Mouse (Mus musculus) midbrain, embryonic 11.5 days (tissue): ENCODE results near the gene Rrp15. TPM values are rescaled to one million over a fixed set of nuclear protein-coding genes. Genes with fewer than 3 reads are reported as not detected.
A peak's percentile ranks its signal among the peaks of the same experiment; 100 is the strongest.

Experiments used
- ATAC-seq: fragments of 200-750 bp; cut with Nextera tagmentation; 2 replicates; pipeline ENCODE4 v1.8.0; 2017; ENCODE audit warnings: moderate TSS enrichment, moderate library complexity; ENCODE audit not compliant: low FRiP score
- DNase-seq: peaks from one replicate; pipeline ENCODE4 v3.0.0; 2015; ENCODE audit warnings: low spot score; ENCODE audit errors: missing footprints
- H3K27ac ChIP-seq: fragments of 300-500 bp; sonication (generic); 2 replicates; pipeline ENCODE4 v1.5.1; 2014; ENCODE audit warnings: low read depth, low read length
- H3K27me3 ChIP-seq: fragments of 300-500 bp; sonication (generic); 2 replicates; pipeline ENCODE4 v1.6.1; 2014; ENCODE audit warnings: mild to moderate bottlenecking, low read length, moderate library complexity, mixed read lengths; ENCODE audit not compliant: control insufficient read depth, insufficient read depth
- H3K36me3 ChIP-seq: fragments of 300-500 bp; sonication (generic); 2 replicates; pipeline ENCODE4 v1.6.1; 2014; ENCODE audit warnings: mild to moderate bottlenecking, low read length, moderate library complexity, mixed read lengths; ENCODE audit not compliant: control insufficient read depth, insufficient read depth
- H3K4me1 ChIP-seq: fragments of 300-500 bp; sonication (generic); 2 replicates; pipeline ENCODE4 v1.6.1; 2014; ENCODE audit warnings: low read length; ENCODE audit not compliant: control insufficient read depth, insufficient read depth
- H3K4me2 ChIP-seq: fragments of 300-500 bp; sonication (generic); 2 replicates; pipeline ENCODE4 v1.6.1; 2014; ENCODE audit warnings: mild to moderate bottlenecking, moderate library complexity
- H3K4me3 ChIP-seq: fragments of 300-500 bp; sonication (generic); 2 replicates; pipeline ENCODE4 v1.5.1; 2014; ENCODE audit warnings: low read depth, low read length
- H3K9ac ChIP-seq: fragments of 300-500 bp; sonication (generic); 2 replicates; pipeline ENCODE4 v1.6.1; 2014; ENCODE audit warnings: low read length
- H3K9me3 ChIP-seq: fragments of 300-500 bp; sonication (generic); 2 replicates; pipeline ENCODE4 v1.6.1; 2016; ENCODE audit warnings: low read length; ENCODE audit not compliant: control insufficient read depth
- WGBS: fragments of 180-500 bp; shearing (Covaris S2); extraction: QIAGEN DNeasy Blood & Tissue Kit; methylation state at CpG from one replicate; pipeline ENCODE4 v1.1.7; 2014; 5-methylcytosine and 5-hydroxymethylcytosine counted together
- polyA plus RNA-seq: library from polyadenylated mRNA; unstranded; fragments of >200 nt; fragmentation: Nextera tagmentation; extraction: Ambion mirVana; gene quantifications from 2 replicates; pipeline ENCODE4 v1.2.1, GENCODE M21; 2014

Rrp15 gene
- polyA plus RNA-seq, 1 experiment from 2014 or later: 65.7 TPM

DNA sequence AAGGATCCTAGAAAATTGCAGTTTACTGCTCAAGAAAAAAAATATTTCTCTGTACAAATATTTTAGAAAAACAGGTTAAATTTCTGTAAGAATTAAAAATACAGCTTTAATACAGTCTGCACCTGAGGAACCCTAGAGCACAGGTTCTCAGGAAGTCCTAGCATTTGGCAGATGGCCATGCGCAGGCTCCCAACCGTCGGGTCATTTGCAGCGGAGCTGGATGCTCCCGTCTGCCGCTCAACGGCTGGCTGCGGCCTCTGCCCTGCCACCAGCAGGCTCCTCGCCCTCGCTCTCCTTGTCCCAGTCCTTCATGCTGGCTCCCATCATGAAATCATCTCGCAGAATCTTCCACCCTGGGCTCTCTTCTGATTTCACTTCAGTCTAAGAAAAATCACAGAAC, 28.0 kb downstream of the Rrp15 start:
- DNase-seq: peak; percentile 28
- ATAC-seq: no peak
- Histone ChIP-seq H3K4me1 (no peaks in the 10 kb centered on the region), H3K9me3 (no peaks in the 10 kb centered on the region), H3K36me3 (no peaks in the 10 kb centered on the region; the same call in 1 of the 2 replicates), H3K4me3 (no peak overlapping the region), H3K4me2 (no peak overlapping the region), H3K9ac (no peak overlapping the region), H3K27me3 (no peaks in the 10 kb centered on the region), H3K27ac (no peak overlapping the region)
- WGBS: 95% methylated on average over 11 of the region's 11 CpGs

DNA sequence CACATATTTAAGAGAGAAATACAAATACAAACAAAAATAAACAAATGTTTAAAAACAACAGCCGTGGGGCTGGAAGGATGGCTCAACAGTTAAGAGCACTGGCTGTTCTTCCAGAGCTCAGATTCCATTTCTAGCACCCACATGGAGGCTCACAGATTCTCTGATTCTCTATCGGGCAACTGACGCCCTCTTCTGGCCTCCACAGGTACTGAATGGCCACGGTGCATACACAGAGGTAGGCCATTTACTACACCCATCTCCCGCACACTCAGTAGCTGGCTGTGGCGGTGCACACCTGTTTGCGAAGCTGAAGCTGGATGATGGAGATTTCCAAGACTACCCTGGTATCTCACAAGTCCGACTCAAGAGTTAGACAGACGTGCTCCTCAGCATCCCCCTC, 29.4 kb downstream of the Rrp15 start:
- H3K4me2 ChIP-seq: no peak overlapping the region

DNA sequence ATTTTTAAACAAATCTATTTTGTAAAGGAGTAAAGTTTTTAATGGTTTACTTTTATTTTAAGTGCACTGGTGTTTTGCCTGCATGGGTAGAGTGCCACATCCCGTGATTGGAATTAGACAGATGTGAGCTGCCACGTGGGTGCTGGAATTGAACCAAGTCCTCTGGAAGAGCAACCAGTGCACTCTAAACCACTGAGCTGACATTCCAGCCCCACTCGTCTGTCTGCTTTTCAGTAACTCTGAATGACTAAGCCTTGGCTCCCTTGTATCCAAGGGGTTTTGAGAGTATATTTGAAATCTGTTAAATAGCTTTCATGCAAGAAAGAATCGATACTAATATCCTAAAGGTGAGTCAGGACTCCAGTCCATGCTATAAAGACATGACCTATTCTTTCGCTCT, 30.3 kb downstream of the Rrp15 start:
- Histone ChIP-seq H3K27me3 (no peaks in the 10 kb centered on the region), H3K36me3 (no peaks in the 10 kb centered on the region; the same call in 1 of the 2 replicates), H3K4me3 (no peak overlapping the region), H3K9me3 (no peaks in the 10 kb centered on the region), H3K27ac (no peak overlapping the region), H3K4me1 (no peaks in the 10 kb centered on the region), H3K9ac (no peak overlapping the region), H3K4me2 (no peak overlapping the region)
- no peak for ATAC-seq
- WGBS: 91% methylated on average over 5 of the region's 5 CpGs
- peak; percentile 57 for DNase-seq

More for the DNA sequence above, 29.4 kb downstream of the Rrp15 start:
- H3K27me3 ChIP-seq: no peaks in the 10 kb centered on the region
- H3K9me3 ChIP-seq: no peaks in the 10 kb centered on the region
- no peak overlapping the region for H3K4me3 ChIP-seq
- no peak overlapping the region for H3K9ac ChIP-seq
- WGBS: 90% methylated on average over 9 of the region's 9 CpGs
- H3K4me1 ChIP-seq: no peaks in the 10 kb centered on the region
- no peak overlapping the region for H3K27ac ChIP-seq
- H3K36me3 ChIP-seq: no peaks in the 10 kb centered on the region; the same call in 1 of the 2 replicates
- ATAC-seq (no peak), DNase-seq (peak; percentile 87)

DNA sequence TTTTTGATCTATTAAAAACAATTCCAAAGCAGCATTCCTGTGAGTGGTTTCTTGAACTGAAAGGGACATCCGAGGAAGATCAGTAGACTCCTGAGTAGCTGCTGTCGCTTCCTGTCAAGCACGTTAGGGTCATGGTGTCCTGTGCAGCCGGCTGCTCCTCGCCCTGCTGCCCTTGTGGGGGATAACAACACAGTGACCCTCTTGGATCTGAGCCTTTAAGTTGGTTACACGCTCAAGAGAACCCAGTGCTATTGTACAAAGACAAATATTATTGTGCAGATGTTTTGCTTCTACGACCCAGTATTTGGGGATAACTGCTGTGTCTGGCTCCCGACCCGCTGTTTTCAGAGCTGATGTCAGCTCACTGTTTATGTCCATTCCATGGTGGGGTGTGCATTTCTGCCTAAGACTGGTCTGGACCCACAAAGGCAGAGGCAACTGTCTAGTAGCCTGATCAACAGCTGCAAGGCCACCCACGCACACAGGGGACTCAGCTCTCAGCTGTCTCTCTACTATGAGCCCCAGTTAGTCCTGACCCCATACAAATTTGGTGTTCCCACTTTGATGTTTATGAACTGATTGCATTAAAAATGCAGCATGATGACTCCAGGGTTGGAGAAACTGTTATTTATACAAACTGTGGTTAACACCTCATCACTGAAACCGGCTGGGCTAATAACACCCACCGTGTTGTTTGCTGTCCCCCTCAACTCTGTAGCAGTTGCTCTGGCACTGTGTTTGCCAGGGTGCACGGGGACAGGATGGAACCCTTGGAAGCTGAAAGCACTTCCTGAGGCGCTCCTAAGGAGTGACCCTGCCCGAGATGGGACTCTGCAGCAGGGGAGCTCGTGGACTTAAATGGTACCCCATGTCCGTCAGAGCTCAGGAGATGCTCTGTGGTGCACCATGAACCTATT, 33.9 kb downstream of the Rrp15 start:
- H3K9ac ChIP-seq: no peak overlapping the region
- peak; percentile 78 for DNase-seq
- H3K4me1 ChIP-seq: no peaks in the 10 kb centered on the region
- no peak overlapping the region for H3K27ac ChIP-seq
- H3K4me2 ChIP-seq: no peak overlapping the region
- H3K9me3 ChIP-seq: no peaks in the 10 kb centered on the region
- 77% methylated on average over 17 of the region's 17 CpGs for WGBS
- no peaks in the 10 kb centered on the region for H3K27me3 ChIP-seq
- H3K4me3 ChIP-seq: no peak overlapping the region
- ATAC-seq: no peak
- no peaks in the 10 kb centered on the region; the same call in 1 of the 2 replicates for H3K36me3 ChIP-seq

DNA sequence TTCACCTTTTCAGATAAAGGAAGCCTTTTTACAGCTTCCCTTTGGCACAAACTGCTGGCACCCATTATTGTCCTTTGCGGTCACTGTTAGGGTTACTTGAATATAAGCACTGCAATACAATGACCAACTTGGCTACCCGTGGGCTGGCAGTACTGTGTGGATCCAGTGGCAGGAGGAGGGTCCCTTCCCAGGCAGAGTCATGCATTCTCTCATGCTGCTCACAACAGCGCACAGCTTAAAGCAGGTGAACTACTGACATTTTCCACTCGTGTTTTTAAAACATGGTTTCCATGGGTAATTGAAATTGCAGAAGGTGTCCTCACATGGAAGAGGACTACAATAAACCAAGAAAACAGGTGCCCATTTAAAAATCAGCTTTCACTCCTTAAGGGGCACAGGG, 34.9 kb downstream of the Rrp15 start:
- H3K27me3 ChIP-seq: no peaks in the 10 kb centered on the region
- H3K4me2 ChIP-seq: no peak overlapping the region
- no peaks in the 10 kb centered on the region for H3K36me3 ChIP-seq
- ATAC-seq (no peak), DNase-seq (peak; percentile 64)
- H3K4me1 ChIP-seq: no peaks in the 10 kb centered on the region
- WGBS: 86% methylated on average over 4 of the region's 4 CpGs
- H3K9ac ChIP-seq: no peak overlapping the region
- no peaks in the 10 kb centered on the region for H3K9me3 ChIP-seq
- no peak overlapping the region for H3K27ac ChIP-seq
- H3K4me3 ChIP-seq: no peak overlapping the region

DNA sequence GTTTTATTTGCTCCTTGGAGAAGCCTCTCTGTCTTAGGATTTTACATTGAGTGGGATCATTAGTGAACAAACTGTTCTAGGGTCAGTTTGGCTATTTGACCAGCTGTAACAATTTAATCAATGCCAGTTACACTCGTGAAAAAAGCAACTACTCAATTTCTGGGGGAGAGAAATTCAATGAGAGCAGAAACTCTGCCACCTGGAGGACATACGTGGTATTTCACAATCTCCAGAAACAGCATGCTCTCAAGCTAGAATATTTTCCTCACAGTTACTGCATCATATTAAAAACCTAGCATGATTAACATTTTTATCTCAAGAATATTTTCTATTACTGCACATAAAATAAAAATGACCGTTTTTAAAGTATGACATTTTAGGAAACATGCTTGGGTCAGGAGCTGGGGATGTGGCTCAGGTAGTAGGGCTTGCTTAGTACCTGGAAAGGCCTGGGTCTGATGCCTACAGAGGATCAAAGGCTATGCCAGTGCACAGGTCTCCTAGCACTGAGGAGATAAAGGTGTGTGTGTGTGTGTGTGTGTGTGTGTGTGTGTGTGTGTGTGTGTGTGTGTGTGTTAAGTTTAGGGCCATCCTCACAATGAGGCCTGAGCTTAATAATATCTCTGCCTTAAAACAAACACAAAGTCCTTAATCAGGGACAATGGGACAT, 36.2 kb downstream of the Rrp15 start:
- no peak overlapping the region for H3K27ac ChIP-seq
- no peak overlapping the region for H3K4me2 ChIP-seq
- H3K9me3 ChIP-seq: no peaks in the 10 kb centered on the region
- no peak overlapping the region for H3K9ac ChIP-seq
- H3K4me3 ChIP-seq: no peak overlapping the region
- H3K36me3 ChIP-seq: no peaks in the 10 kb centered on the region
- H3K4me1 ChIP-seq: no peaks in the 10 kb centered on the region
- H3K27me3 ChIP-seq: no peaks in the 10 kb centered on the region
- ATAC-seq: peak; percentile 55; the same call in 1 of the 2 replicates
- 8% methylated on average over 3 of the region's 3 CpGs for WGBS
- DNase-seq: peak; percentile 95

DNA sequence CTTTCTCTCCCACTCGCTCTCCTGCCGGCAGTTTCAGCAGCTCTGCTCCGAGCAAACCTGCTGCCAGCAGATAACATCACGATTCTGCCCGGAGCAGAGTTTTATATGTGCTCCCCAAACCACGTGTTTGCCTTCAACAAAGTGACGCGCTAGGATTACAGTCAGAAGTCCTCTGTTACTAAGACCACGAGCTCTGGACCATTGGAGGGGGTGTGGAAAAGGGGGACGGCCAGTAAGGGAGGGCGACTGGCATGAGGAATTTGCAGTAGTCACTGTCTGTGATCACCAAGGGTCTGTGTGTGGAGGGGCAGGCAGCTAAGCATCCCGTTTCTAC, 43.3 kb downstream of the Rrp15 start, which contains the start of gene Tgfb2:
Gene Tgfb2, minus strand, starts transcription at position 75 of the 334 bp plus-strand sequence.
- DNase-seq: peak; percentile 92
- no peaks in the 10 kb centered on the region for H3K36me3 ChIP-seq
- H3K9ac ChIP-seq: peak within 1 kb of the TSS; percentile 75
- peaks cover 6% of the 10 kb centered on the region; the same call in 1 of the 2 replicates for H3K27me3 ChIP-seq
- H3K4me2 ChIP-seq: peak within 1 kb of the TSS; percentile 88
- H3K27ac ChIP-seq: no peak within 1 kb of the TSS
- no peaks in the 10 kb centered on the region for H3K9me3 ChIP-seq
- peak within 1 kb of the TSS; percentile 57 for H3K4me3 ChIP-seq
- peak; percentile 55 for ATAC-seq
- WGBS: 4% methylated on average over 12 of the region's 12 CpGs
- H3K4me1 ChIP-seq: peaks cover 6% of the 10 kb centered on the region

DNA sequence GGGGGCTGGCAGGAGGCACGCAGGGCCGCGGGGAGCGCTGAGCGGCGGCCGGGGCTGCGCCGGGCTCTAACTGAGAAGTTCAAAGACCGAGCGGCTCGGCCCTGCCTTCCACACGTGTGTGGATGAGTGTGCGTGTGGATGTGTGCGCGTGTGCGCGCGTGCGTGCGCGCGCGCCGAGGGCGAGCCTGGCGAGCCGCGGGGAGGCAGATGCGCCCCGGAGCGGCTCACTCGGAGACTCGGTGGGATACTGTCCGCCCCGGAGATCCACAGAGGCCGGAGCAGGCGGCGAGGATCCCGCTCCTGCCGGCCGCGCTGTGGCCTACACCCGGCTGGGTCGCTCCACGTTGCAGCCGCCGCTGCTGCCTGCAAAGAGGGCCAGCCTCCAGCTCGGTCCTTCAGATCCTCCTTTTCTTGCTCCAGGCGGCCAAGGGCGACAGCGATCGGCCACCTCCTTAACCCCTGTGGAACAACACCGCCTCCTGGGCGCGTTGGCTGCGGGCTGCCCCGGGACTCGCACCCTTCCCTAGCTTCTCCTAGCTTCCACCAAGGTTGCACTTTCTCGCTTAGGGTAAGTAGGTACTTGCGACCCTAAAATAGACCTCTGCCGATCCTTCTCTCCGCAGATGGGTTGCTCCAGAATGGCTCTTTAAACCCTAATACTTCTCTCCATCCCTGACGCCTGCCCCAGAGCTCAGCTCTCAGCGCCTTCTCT, 43.8 kb downstream of the Rrp15 start:
- Histone ChIP-seq H3K9ac (peak overlapping the region; percentile 75), H3K27ac (no peak overlapping the region), H3K4me1 (peaks cover 6% of the 10 kb centered on the region), H3K9me3 (no peaks in the 10 kb centered on the region), H3K4me3 (peak overlapping the region; percentile 57), H3K36me3 (no peaks in the 10 kb centered on the region), H3K4me2 (peak overlapping the region; percentile 88), H3K27me3 (peaks cover 6% of the 10 kb centered on the region; the same call in 1 of the 2 replicates)
- ATAC-seq: peak; percentile 85
- DNase-seq: peak; percentile 98
- WGBS: under 1% methylated on average over 50 of the region's 65 CpGs
